Mouse (Mus musculus): ENCODE measurements around the gene S100pbp.

The S100pbp gene

GRCm38 (mm10) chr4:129189542-129190519 is at the start of gene S100pbp, which contains the start of gene Yars:
TSS of gene S100pbp (minus strand) at chr4:129189727.
TSS of gene Yars (plus strand) at chr4:129189760.
- DNase-seq (ENCODE audit: low spot score): peak; percentile 98

DNA sequence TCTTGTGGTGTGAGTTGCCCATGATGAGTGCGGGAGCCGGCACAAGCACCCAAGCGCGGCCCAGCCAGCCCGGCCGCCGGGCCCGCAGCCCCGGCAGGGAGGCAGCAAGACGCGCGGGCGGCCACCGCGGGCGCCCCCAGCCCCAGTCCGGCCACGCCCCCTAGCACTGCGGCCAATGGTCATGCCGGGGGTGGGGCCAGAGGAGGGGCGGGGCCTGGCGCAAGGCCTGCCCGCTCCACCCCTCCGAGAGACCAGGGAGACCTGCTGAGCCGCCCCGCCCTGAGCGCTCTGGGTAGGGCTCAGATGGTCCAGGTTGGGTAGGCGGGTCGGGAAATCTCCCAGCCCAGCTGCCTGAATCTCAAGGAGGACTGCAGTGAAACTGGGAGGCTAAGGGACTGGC is 49.5 kb upstream of the S100pbp start:
- DNase-seq (ENCODE audit: low spot score): no peak

DNA sequence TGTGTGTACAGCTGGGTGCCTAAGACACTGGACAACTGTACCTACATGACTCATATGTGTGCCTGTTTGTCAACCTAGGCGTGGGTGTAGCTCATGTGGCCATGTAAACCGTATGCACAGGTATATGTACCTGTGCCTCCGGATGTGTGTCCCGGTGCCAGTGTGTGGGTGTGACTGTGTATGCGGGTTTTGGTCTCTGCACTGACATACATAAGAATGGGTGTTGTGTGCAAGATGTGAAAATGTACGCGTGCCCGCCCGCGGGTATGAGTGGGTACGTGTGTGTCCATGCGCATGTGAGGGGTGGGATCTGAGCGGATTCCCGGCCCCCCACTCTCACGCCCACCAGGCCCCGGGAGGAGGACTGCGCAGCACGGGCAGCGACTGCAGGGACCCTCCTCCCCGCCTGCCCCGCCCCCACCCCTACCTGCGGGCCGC is 49.1 kb upstream of the S100pbp start:
- DNase-seq (ENCODE audit: low spot score): no peak

GRCm38 (mm10) chr4:129237843-129238441 is 48.4 kb upstream of the S100pbp start:
- no peak for DNase-seq (ENCODE audit: low spot score)

DNA sequence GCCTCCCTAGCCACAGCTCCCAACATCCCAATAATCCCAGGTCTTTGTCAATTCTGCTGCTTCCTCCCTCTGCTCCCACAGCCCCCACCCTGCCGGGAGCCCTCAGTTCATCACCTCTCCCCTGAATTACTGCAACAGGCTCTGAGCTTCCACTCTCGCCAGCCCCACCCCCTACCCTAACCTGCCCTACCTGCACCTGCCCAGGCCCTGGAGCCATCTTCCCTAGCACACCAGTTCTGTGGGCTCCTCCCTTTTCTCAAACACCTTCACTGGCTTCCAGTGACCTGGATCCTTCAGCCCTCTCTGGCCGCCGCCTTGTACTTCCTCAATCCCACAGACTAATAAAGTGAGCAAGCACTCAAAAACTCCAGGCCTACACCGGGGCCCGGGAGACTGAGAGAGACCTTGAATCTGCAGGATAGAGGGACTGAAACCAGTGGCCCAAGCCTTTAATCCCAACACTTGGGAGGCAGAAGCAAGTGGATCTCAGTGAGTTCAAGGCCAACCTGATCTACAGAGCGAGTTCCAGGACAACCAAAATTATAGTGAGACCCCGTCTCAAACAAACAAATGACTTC is 46.8 kb upstream of the S100pbp start:
- no peak for DNase-seq (ENCODE audit: low spot score)

DNA sequence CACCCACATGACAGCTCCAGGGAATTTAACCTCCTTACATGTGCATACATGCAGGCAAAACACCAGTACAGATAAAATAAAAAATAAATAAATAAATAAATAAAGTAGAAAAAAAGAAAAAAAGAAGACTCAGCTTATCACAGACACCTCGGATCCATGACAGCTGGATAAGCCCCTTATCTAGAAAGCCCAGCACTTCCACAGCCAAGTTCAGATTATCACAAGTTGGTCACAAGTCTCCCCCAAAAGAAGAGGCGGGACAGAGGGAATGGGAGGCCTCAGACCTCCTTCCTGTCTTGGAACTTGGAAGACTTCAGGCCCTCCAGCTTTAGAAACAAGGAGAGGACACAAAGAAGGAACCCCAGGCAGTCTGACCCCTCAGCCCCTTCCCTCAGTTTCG is 45.6 kb upstream of the S100pbp start:
- no peak for DNase-seq (ENCODE audit: low spot score)

- no peak for DNase-seq (ENCODE audit: low spot score)
Observed at GRCm38 (mm10) chr4:129234488-129234887, 45.0 kb upstream of the S100pbp start.

DNA sequence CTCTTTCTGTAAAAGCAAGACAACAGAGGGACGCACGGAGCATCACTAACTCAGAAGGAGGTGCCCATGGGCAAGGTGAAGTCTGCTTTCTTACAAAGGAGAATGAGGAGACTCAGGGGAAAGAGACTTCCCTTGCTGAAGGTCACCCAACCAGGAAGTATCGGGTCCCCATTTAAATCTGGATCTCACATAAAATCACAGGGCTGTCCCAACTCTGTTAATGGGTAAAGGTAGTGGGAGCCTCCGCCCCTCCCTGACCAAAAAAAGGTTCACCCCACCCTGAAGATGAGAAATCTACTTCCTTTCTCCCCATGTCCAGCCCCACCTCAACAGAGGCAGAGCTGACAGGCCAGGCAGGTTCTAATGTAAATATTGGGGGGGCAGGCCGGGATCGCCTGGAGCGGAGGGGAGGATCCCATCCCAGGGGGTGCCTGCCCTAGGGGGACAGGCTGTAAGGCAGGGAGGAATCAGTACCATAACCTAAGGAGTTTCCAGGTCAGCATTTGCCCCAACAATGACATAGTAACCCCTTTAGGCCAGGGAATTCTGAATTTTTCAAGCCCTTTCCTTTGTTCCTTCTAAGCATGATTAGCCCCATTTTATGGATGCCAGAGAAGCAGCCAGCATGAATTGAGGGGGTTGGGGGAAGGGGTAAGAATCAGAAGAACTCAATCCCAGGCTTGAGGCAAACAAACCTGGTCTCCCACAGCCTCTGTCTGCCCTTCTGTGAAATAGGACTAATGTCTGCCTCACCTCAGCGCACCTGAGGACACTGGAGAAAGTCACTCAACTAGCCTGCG is 43.2 kb upstream of the S100pbp start:
- no peak for DNase-seq (ENCODE audit: low spot score)

- no peak for DNase-seq (ENCODE audit: low spot score)
Observed at GRCm38 (mm10) chr4:129231594-129232450, 42.3 kb upstream of the S100pbp start.

GRCm38 (mm10) chr4:129230926-129231325 is 41.4 kb upstream of the S100pbp start:
- no peak for DNase-seq (ENCODE audit: low spot score)

- DNase-seq (ENCODE audit: low spot score): no peak
Observed at GRCm38 (mm10) chr4:129227985-129228381, 38.5 kb upstream of the S100pbp start.

- no peak for DNase-seq (ENCODE audit: low spot score)
Observed at GRCm38 (mm10) chr4:129227170-129227984, 37.9 kb upstream of the S100pbp start.

GRCm38 (mm10) chr4:129226441-129226963 is 37.0 kb upstream of the S100pbp start:
- DNase-seq (ENCODE audit: low spot score): no peak

DNA sequence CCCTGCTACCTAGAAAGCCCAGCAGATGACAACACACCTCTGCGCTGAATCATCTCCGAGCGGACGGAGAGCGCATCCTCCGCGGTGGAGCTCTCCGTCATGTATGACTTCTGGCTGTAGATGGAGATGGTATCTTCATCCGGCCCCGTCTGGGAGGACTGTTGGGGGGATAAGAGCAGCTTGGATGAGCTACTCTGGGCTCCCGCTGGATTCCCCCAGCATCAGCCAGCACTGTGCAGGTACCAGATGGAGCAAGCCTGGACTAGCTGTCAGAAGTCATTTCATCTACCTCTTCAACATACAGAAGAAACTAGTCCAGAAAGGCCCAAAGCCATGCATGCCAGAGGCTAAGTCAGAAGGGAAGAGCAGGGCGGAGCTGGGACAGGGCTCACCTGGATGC is 35.8 kb upstream of the S100pbp start:
- DNase-seq (ENCODE audit: low spot score): no peak

- no peak for DNase-seq (ENCODE audit: low spot score)
Observed at GRCm38 (mm10) chr4:129223421-129224281, 34.1 kb upstream of the S100pbp start.

GRCm38 (mm10) chr4:129222019-129222925 is 32.7 kb upstream of the S100pbp start:
- no peak for DNase-seq (ENCODE audit: low spot score)

DNA sequence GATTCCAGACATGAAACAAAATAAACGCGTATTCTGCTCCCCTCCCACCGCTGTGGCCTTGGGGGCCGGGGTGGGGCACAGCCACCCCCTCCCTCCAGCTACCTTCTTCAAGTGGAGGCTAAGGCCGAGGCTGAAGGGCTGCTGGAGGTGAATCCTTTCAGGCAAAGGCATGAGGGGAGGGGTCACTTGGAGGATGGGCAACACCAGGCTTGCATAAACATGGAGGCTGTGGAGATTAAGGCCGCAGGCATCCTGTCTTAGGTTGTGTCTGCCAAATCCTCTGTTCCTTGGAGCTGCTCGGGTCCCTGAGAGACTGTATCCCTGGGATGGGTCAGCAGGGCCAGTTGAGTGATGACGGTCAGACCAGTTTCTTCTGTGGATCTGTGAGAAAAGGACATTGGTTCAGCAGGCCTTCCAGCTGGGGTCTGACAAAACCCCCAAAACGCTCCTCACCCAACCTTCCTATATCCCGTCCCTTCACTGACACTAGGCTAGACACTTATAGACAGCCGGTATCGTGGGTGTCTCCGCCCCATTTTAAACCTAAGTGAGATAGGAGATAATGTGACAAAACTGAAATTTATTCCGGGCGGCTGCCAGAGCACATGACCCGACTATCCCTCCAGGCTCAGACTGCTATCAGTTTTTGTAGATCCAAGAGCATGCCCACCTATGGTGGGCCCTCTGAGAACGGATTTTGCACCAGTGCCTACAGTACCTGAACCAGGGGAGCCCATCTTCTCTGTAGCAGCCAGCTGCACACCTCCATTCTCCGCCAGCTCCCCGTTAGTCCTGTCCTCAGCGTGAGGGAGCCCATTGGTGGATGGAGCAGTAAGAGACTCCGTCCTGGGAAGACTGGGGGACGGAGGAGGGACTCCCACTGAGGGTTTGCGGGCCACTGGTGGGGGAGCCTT is 31.8 kb upstream of the S100pbp start:
- no peak for DNase-seq (ENCODE audit: low spot score)

Measured in T-cell, adult 2 months (primary cell).